Mouse (Mus musculus): ENCODE results near the gene Skp1a.

DNA sequence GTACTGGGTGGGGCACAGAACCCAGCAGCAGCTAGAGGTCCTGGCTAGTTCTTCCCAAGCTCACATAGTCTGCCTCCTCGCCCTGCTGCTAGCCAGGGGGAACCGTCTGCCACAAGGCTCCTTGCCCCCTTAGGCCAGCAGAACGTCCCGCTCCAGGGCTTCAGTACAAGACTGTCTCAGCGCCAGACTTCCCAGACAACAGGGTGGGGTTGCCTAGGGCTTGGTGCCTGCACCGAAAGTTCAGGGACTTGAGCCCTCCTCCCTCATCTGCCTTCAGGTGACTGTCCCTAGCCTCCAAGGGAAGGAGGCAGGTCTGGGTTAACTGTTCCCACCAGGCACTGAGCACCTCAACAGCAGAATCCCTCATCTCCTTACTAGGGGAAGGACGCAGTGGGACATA is 33.1 kb downstream of the Skp1a start:
- TF ChIP-seq CTCF (IDR thresholded peaks at IDR 0.05; ENCODE audit: extremely low read depth, insufficient read depth, low read length): no peak
- no peak for TF ChIP-seq POLR2A (IDR thresholded peaks at IDR 0.05; ENCODE audit: extremely low read depth, insufficient read depth, low read length)
